Mouse (Mus musculus) 416B (cell line): ENCODE data around the gene Grb7.

Source experiments
- DNase-seq: peaks from one replicate; pipeline ENCODE4 v3.0.0; 2011; ENCODE audit warnings: low read depth

Gene Grb7

DNA sequence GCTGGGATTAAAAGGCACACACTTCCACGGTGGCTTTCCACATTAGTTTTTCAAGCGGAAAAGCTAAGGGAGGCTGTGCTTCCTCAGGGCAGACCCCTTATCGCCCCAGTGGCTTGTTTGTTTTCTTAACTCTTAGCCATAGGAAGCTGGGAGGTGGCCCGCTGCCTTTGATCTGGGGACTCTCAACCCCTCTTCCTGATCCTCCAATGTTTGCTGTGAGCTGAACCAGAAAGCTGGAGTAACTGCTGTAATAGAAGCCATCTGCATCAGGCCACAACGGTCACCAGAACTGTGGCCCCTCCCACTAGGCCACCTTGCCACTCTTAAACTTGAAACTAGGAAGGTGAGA is at the start of gene Grb7:
Gene Grb7 (plus strand): TSS at position 182 of the 349 bp plus-strand sequence.
- DNase-seq, result no peak

DNA sequence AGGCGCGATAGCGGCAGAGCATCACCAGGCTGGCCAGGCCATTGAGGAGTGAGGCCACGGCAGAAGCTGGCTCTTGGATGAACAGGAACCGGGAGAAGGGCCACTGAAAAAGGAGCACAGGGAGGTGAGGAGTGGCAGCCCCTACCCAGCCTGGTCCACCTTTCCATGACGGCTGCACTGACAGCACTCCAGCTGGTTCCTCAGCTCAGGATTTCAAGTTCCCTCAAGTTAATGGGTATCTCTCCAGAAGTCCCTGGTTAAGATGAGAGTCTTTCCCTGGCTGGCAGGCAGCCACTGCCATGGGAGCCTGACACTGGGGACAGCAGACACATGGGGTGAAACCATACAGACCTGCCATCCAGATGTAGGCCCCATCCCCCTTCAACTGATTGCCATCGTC is 48.2 kb upstream of the Grb7 start:
- no peak for DNase-seq

DNA sequence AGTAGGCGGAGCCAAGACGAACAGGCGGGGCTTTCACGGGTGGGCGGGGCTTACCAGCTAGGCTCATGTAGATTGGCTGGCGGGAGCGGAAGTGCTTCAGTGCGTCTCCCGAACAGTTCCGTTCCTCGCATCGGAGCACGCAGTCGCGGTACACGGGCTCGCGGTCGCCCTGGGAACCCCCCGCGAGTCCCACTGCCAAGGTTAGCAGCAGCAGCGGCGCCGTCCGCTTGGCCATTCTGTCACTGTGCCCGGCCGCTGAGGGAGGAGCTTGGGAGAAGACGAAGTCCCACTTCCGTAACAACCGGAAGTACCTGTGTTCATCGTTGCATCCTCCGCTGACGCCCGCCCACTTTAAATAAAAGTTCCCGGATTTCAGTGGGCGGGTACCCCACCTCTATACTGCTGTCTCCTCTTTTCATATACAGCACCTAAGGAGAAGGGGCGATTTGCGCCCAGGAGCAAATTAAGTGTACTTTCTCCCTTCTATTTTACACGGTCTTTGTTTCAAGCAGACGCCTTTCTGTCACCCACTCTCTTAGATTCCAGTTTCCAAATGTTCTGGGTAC is 46.0 kb upstream of the Grb7 start, which contains the start of gene Pgap3:
Gene Pgap3 (minus strand): TSS at position 330 of the 566 bp plus-strand sequence.
- DNase-seq, result peak; percentile 96

DNA sequence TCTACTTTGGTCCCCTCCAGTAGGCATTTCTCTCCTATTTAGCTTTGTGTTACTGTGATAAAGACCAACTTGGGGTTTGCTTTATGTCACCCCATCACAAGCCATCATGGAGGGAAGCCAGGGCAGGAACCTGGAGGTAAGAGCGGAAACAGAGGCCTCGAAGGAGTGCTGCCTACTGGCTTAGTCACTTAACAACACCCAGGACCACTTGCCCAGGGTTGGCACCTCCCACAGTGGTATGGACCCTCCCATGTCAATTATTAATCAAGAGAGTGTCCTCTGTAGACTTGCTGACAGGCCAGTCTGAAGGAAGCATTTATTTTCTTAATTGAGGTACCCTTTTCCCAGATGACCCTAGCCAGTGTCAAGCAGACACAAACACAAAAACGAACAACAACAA is 45.4 kb upstream of the Grb7 start:
- DNase-seq, result no peak

DNA sequence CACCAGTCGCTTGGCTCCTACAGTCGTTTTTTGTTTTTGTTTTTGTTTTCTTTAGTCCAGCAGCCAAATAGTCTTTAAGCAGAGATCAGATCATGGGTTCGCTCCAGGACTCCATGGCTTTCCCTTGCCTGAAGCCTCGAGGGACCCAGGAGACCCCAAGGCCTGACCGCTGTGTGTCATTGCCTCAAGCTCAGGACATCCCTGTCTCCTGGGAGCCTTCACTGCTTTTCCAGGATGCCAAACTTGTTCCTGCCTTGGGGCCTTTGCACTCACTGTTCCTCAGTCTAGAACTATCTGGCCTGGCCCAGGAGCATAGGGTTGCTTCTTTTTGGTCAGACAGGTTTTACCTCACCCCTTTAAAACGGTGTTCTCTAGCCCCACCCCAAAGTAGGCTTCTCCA is 39.6 kb upstream of the Grb7 start:
- DNase-seq, result no peak

DNA sequence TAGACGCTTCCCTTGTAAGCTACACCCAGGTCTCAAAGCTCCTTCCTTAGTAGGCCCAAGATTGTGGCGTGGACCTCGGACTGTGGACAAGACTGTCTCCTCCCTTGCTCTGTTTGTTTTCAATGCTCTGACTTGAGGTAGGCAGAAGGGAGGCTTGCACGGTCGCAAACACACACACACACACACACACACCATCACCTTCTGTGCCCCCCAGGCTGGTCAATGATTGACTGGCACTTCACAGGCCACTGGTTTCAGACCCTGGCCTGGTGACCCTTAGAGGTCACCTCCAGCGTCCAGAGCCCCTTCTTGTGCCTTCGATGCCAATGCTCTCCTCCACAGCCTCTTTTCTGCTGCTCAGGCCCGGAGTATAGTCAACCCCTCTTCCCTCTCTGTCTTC is 37.3 kb upstream of the Grb7 start:
- DNase-seq, result no peak

DNA sequence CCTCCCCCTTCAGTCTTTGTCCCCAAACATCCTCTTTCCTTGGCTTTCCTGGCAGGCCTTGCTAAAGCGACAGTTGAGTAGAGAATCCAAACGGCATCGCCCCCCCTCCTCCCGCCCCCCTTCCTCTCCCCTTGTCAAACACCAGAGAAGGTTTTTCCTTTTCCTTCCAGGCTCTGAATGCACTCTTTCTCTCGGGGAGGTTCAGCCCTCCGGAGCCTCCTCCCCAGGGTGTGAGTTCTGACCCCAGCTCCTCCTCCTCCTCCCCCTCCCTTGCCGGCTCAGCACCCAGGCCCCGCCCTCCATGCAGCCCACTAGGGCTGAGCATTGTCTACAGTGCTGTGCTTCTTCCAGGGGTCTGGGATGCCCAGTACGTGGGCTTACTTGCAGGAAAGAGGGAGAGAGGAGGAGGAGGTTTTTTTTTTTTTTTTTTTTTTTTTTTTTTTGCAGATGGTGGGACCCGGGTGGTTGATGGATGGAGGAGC is 36.8 kb upstream of the Grb7 start:
- no peak for DNase-seq

DNA sequence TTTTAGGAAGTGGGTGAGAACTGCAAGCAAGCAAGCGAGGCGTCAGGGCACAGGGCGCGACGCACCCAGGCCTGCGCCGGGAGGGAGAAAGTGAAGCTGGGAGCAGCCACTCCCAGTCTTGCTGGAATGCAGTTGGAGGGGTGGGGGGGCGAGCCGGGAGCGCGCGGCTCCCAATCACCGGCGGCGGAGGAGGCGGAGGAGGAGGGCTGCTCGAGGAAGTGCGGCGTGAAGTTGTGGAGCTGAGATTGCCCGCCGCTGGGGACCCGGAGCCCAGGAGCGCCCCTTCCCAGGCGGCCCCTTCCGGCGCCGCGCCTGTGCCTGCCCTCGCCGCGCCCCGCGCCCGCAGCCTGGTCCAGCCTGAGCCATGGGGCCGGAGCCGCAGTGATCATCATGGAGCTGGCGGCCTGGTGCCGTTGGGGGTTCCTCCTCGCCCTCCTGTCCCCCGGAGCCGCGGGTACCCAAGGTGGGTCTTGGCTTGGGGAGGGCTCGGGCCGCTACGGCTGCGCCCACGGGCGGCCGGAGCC is 33.9 kb upstream of the Grb7 start, which contains the start of gene Erbb2:
Gene Erbb2 (plus strand): TSS at position 198 of the 524 bp plus-strand sequence.
- no peak for DNase-seq

DNA sequence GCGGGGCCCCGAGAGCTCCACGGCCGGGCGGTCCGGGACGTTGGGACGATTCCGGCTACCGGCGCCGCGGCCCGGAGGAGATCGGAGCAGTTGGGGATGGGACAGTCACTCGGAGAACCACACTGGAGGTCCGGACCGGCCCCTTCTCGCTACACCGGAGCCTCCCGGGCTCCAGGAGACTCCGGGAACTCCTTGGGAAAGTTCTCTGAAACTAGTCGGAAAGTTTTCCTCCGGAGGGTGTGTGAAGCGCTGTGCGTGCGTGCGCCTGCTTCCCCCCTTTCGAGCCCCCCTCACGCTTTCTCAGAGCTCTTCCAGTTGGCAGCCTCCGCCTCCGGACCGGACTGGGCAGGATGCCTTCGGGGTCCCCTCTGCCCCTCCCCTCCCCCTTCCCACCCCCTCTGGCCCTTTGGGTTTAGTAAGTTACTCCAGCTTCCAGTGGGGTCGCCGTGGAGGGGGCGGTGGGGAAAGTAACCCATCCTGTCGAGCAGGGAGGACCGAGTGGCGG is 33.3 kb upstream of the Grb7 start:
- no peak for DNase-seq

DNA sequence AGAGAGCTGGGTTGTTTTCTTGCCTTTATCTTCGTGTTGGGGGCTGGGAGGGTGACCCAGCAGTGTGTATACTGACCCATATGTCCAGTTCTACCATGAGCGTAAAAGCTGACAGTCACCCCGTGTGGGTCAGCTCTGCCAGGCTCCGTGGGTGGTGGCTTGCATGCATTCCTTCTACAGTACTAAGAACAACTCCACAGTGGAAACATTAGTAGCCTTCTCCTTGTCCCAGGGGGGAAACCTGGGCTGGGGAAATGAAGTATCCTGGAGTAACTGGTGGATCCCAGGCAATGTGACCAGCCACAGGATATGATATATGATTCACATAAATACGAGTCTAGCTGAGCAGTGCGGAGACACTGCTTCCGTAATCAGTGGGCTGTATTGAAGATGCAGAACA is 32.5 kb upstream of the Grb7 start:
- no peak for DNase-seq

DNA sequence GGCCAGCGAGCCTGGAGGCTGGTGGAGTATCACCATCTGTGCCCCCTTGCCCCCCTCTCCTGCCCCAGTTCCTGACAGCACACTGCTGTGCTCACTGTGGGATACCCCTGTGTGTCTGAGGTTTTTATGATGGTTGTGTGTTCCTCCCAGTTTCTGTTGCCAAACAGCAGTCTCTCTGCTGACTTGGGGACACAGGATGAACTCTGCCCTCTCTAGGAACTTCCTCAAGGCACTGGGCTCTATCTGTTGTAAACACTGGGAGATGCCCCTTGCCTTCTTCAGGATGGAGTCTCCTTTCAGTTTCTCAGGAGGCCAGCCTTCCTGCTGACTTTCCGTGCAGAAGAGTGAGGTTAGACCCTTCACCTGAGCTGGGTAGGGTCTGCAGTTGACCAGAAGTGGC is 32.0 kb upstream of the Grb7 start:
- DNase-seq, result no peak

DNA sequence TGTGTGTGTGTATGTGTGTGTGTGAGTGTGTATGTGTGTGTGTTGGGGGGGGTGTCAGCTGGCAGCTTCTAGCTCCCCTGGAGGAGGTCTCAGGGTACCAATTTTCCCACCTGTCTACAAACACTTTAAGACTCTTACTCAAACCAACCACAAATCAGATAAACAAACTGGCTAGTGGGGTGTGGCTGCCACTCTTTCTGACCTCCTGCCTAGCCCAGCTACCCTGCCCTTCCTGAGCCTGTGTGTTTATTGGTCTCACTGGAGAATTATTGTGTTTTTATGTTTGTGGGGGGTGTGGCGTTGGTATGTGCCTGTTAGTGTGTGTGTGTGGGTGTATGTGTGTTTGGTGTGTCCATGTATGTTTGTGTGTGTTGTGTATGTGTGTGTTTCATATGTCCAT is 29.1 kb upstream of the Grb7 start:
- no peak for DNase-seq

DNA sequence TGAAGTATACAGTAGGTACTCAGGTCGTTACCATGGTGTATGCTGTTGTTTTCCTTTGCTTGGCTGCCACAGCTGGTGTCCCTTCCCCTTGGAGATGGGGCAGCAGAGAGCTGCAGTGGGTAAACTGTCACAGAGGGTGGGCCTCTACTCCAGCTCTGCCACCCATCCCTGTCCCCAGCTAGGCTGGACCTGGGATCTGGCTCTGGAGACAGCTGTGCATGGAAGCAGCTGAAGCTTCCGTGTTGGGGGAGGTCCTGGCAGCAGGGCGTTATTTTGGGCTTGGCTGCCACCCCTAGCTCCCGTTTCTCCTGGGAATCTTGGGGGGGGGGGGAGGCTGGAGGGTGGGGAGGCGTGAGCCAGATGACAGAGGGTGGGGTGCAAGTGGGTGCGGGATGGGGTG is 27.9 kb upstream of the Grb7 start:
- DNase-seq, result no peak

DNA sequence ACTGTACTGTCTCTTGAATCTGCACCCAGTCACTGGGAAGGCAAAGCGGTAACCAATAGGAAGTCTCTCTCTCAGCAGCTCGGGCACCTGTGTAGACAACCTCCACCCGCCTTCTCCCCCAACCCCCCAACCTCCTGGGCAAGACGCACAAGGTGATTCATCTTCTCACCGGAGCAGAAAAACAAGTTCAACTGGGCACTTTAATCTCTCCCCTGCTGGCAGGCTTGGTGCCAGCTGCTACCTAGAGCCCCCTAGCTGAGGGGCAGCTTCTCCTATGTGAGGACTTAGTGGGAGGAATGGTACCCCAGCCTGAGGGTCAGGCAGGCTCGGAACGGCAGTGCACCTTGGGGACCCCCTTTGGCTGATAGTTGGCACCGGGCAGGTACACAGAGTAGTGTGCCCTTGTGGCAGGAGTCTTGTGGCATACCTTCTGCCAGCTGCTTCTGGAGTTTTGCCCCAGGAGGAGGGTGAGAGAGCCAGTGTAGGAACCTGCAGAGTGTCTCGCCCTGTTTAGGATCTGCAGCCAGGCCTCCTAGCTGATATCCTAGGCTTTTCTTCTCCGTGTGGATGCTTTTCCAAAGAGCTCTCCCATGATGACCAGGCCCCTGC is 27.2 kb upstream of the Grb7 start:
- DNase-seq, result no peak

DNA sequence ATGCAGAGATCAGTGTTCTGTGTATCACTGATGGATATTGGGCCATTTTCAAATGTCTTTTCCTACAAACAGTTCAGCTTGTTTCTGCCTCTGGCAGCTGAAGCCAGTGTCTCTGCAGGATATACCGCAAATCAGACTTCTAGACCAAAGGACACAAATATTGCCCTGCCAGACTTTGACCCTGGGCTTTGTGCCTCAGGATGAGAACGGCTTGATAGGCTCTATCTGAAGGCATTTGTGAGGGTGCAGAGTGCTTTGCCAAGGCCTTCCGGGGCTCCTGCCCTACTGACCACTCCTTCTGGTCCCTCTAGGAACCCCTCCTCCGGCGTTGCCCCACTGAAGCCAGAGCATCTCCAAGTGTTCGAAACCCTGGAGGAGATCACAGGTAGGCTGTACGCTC is 19.6 kb upstream of the Grb7 start:
- DNase-seq, result no peak

DNA sequence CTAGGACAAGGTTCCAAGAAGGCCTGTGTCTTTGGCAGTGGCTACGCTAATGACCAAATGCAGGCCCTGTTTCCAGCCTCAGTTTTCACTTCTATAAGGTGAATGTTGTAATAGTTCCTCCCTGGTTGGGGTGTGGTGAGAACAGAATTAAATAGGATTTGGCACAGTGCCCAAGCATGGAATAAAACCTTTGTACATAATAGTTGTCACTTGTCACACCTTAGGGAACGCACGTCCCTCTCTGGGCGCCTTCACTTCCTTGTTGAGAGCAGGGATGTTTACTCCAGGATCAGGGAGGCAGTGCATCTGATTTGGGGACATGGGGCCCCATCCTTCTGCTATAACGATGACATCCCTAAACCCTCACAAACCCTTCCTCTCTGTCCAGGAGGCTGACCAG is 17.8 kb upstream of the Grb7 start:
- DNase-seq, result no peak

DNA sequence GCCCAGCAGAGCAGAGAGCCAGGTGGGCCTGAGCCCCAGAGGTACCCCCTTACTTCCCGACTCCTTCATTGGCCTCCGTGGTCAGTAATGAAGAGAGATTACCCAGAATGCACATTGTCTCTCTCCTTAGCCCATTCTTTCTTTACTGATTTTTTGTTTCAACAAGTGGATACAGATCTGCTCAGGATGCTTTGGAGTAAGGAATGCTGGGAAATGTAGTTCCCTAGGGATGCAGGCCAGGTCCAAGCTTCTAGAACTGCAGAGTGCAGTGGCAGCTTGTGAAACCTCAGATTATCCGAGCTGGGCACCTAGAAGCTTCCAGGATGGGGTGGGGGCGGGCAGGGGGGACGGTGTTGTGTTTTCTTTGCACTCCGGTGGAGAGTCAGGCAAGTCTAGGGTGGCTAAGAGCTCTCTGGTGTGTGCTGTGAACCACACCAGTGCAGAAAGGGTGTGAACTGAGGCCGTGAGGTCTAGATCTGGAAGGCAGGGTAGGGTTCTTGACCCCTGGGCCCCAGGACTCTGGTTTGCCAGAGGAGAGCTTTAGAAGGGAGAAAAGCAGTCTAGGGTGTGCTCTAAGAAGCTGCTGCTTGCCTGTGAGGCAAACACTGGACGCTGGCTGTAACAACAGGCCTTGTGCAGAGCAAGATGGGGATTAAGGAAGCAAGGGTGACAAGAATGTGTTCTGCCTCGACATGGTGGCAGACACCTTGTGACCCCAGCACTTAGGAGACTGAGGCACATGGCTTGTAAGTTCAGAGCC is 14.3 kb upstream of the Grb7 start:
- no peak for DNase-seq

DNA sequence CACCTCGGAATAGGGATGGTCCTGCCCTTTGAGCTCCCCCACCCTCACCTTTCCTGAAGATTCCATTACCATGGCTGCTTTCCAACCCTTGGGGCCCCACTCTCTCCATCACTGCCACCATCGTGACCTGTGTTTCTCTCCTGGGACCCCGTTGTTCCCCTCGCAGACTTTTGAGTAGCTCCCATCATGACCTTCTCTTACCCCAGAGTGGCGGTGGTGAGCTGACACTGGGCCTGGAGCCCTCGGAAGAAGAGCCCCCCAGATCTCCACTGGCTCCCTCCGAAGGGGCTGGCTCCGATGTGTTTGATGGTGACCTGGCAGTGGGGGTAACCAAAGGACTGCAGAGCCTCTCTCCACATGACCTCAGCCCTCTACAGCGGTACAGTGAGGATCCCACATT is 10.5 kb upstream of the Grb7 start:
- DNase-seq, result no peak

DNA sequence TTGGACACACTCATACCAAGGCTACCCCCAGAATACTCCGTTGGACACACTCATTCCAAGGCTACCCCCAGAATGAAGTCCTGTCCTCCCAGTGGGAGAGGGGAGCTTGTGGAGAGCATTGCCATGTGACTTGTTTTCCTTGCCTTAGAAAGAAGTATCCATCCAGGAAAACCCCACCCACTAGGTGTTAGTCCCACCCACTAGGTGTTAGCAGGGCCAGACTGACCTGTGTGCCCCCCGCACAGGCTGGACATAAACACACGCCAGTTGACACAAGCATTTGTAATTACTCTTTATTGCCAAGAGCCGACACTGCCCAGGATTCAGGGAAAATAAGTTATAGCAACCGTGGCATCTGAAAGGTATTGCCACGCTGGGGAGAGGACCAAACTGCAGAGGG is 8.8 kb upstream of the Grb7 start:
- DNase-seq, result no peak

DNA sequence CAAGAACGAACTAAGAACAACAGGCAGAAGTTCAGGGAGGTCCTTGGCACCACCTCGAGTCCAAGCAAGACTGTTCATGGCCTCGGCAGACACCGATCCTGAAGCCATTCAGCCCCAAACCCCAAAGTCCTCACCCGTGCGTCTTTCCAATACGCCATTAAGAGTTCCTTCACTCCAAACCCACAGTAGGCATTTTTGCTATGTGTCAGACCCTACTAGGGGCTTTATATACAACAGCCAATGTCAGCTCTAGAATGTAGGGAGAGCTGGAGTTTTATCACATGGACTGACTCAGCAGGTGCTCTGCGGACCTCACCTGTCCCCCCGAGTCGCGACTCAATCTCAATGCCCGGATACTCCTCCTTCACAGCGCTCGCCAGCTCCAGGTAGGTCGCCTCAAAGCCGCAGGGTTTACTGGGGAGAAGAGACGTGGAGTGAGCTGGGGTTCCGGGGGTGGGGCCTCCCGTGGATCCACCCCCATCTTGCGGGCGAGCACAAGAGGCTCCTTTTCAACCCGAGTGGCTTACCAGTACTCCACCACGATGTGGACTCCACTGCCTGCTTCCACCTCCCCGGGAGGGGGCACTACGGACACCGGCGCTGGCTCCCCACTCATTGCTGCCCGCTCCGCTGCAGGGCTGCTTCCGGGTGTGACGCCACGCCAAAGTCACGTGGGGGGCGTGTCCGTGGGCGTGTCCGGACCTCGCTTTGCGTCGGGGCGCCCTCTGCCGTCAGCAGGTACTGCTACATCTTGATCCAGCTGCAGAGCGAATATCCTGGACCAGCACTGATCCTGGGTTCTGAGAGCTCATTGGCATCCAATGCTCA is 7.6 kb upstream of the Grb7 start, which contains the start of gene Mien1:
Gene Mien1 (minus strand): TSS at position 661 of the 828 bp plus-strand sequence.
- peak; percentile 93 for DNase-seq

DNA sequence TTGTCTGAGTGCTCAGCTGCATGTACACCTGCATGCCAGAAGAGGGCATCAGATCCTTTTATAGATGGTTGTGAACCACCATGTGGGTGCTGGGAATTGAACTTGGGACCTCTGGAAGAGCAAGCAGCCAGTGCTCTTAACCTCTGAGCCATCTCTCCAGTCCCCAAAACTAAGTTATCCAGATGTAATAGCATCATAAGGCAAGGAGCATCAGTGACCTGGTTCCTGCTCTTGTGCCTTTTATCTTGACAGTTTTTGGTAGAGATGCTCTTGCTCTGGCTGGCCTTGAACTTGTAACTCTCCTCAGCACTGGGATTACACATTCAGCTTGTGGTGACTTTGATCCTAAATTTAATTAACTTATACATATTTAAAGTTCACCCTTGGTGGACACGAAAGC is 2.5 kb upstream of the Grb7 start:
- no peak for DNase-seq

DNA sequence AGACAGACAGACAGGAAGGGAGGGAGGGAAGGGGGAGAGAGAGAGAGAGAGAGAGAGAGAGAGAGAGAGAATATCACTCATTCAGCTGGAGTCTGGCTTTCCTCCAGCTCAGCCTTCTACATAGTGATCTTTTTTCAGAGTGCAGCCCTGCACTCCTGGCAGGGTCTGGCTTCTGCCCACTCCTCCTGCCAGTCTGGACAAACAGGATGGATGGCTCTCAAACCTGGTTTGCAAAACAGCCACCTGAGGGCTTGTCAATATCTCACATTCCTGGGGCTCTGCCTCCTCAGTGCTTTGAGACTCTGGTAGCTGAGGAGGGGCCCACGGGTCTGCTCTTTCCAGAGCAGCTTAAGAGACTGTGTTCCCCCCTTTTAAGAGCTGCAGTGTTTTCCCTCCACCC is 956 bp upstream of the Grb7 start:
- no peak for DNase-seq
